Mouse (Mus musculus) heart, postnatal 0 days (tissue): Measurements from ENCODE around the gene Slc25a20.

ENCODE experiments used
- CTCF ChIP-seq: IDR thresholded peaks from 2 replicates; pipeline ENCODE4 v1.5.1; 2016; ENCODE audit warnings: antibody characterized with exemption, control low read depth, low read depth
- EP300 ChIP-seq: IDR thresholded peaks from 2 replicates; pipeline ENCODE4 v1.6.1; 2016; ENCODE audit warnings: antibody characterized with exemption, low read depth

- no peak for TF ChIP-seq CTCF
- no peak for TF ChIP-seq EP300
These were observed 54.3 kb downstream of the Slc25a20 start for GRCm38 (mm10) chr9:108716199-108716598.
